Mouse (Mus musculus): ENCODE measurements around the gene Lhx2. TPM values are rescaled to one million over a fixed set of nuclear protein-coding genes. Genes with fewer than 3 reads are reported as not detected.

Lhx2 gene
- total and polyA plus RNA-seq, 2 experiments from 2014 or later = 45.9 to 82.8 TPM

- Histone ChIP-seq H3K4me2 (ENCODE audit: low read depth) (no peak overlapping the region), H3K36me3 (ENCODE audit: insufficient read depth) (no peaks in the 10 kb centered on the region), H3K27ac (ENCODE audit: low read depth, low read length) (no peak overlapping the region), H3K9ac (no peak overlapping the region), H3K27me3 (ENCODE audit: insufficient read depth, low read length) (no peaks in the 10 kb centered on the region), H3K4me1 (ENCODE audit: insufficient read depth) (no peaks in the 10 kb centered on the region), H3K9me3 (ENCODE audit: low read length) (no peaks in the 10 kb centered on the region), H3K4me3 (ENCODE audit: low read depth, low read length) (no peak overlapping the region)
- TF ChIP-seq CTCF (IDR thresholded peaks at IDR 0.05; ENCODE audit: low read depth) = no peak
- ATAC-seq = no peak
- DNase-seq = no peak
- 89% methylated on average over 4 of the region's 4 CpGs for WGBS
Measured at GRCm38 (mm10) chr2:38405356-38405755, 66.3 kb downstream of the Lhx2 start.

DNA sequence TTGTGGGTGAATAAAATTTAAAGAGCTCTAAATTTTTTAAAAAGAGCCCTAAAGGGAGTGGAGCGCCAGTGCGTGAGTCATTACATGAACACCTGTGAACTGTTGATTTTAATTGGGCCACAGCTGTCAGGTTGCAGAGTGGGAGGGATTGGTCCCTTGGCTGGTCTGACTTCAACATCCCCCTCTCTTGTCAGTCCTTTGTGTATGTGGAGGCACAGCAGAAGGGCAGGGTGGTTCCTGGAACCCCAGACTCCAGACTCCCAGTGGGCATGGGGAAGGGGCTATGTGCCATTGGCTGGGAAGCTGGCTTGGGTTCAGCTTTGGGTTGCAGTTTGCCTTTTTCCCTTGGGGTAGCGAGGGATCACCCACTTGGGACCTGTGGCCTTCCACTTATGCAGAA is 70.2 kb downstream of the Lhx2 start:
- no peak overlapping the region for H3K9ac ChIP-seq
- H3K4me2 ChIP-seq (ENCODE audit: low read depth) = no peak overlapping the region
- TF ChIP-seq CTCF (IDR thresholded peaks at IDR 0.05; ENCODE audit: low read depth) = no peak
- no peaks in the 10 kb centered on the region for H3K36me3 ChIP-seq (ENCODE audit: insufficient read depth)
- no peaks in the 10 kb centered on the region for H3K4me1 ChIP-seq (ENCODE audit: insufficient read depth)
- no peak for ATAC-seq
- DNase-seq = no peak
- no peaks in the 10 kb centered on the region for H3K27me3 ChIP-seq (ENCODE audit: insufficient read depth, low read length)
- no peak overlapping the region for H3K4me3 ChIP-seq (ENCODE audit: low read depth, low read length)
- no peaks in the 10 kb centered on the region for H3K9me3 ChIP-seq (ENCODE audit: low read length)
- WGBS = 78% methylated on average over 3 of the region's 3 CpGs
- no peak overlapping the region for H3K27ac ChIP-seq (ENCODE audit: low read depth, low read length)

GRCm38 (mm10) chr2:38410227-38410626 is 71.1 kb downstream of the Lhx2 start:
- DNase-seq (no peak), ATAC-seq (no peak)
- Histone ChIP-seq H3K9me3 (ENCODE audit: low read length) (no peaks in the 10 kb centered on the region), H3K27me3 (ENCODE audit: insufficient read depth, low read length) (no peaks in the 10 kb centered on the region), H3K4me3 (ENCODE audit: low read depth, low read length) (no peak overlapping the region), H3K27ac (ENCODE audit: low read depth, low read length) (no peak overlapping the region), H3K4me2 (ENCODE audit: low read depth) (no peak overlapping the region), H3K4me1 (ENCODE audit: insufficient read depth) (no peaks in the 10 kb centered on the region), H3K9ac (no peak overlapping the region), H3K36me3 (ENCODE audit: insufficient read depth) (no peaks in the 10 kb centered on the region)
- WGBS = 91% methylated on average over 6 of the region's 6 CpGs
- no peak for TF ChIP-seq CTCF (IDR thresholded peaks at IDR 0.05; ENCODE audit: low read depth)

- H3K9ac ChIP-seq = no peak overlapping the region
- H3K27ac ChIP-seq (ENCODE audit: low read depth, low read length) = no peak overlapping the region
- no peak overlapping the region for H3K4me2 ChIP-seq (ENCODE audit: low read depth)
- no peaks in the 10 kb centered on the region for H3K36me3 ChIP-seq (ENCODE audit: insufficient read depth)
- H3K4me1 ChIP-seq (ENCODE audit: insufficient read depth) = no peaks in the 10 kb centered on the region
- no peak for TF ChIP-seq CTCF (IDR thresholded peaks at IDR 0.05; ENCODE audit: low read depth)
- no peak overlapping the region for H3K4me3 ChIP-seq (ENCODE audit: low read depth, low read length)
- no peaks in the 10 kb centered on the region for H3K9me3 ChIP-seq (ENCODE audit: low read length)
- WGBS = 22% methylated on average over 11 of the region's 11 CpGs
- DNase-seq = no peak
- peak; percentile 63 for ATAC-seq
- no peaks in the 10 kb centered on the region for H3K27me3 ChIP-seq (ENCODE audit: insufficient read depth, low read length)
Measured at GRCm38 (mm10) chr2:38412599-38413177, 73.6 kb downstream of the Lhx2 start.

DNA sequence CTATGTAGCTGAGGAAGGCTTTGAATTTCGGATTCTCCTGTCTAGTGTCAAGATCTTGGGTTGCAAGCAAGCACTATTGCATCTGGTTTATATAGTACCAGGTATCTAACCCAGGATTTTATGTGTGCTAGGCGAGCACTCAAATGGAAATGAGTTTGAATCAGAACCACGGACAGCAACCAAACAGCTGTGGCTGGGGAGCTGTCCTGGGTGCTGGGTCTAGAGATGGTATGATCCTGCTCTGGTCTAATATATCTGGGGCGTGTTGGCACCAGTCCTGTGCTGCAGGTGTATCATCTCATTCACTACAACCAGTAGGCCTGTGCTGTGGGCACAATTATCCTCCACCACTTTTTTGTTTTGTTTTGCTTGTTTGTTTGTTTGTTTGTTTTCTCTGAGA is 78.9 kb downstream of the Lhx2 start:
- Histone ChIP-seq H3K9ac (no peak overlapping the region), H3K4me3 (ENCODE audit: low read depth, low read length) (no peak overlapping the region), H3K27ac (ENCODE audit: low read depth, low read length) (no peak overlapping the region), H3K4me1 (ENCODE audit: insufficient read depth) (no peaks in the 10 kb centered on the region), H3K4me2 (ENCODE audit: low read depth) (no peak overlapping the region), H3K9me3 (ENCODE audit: low read length) (no peaks in the 10 kb centered on the region), H3K27me3 (ENCODE audit: insufficient read depth, low read length) (no peaks in the 10 kb centered on the region), H3K36me3 (ENCODE audit: insufficient read depth) (no peaks in the 10 kb centered on the region)
- no peak for TF ChIP-seq CTCF (IDR thresholded peaks at IDR 0.05; ENCODE audit: low read depth)
- no peak for ATAC-seq
- peak; percentile 25 for DNase-seq
- 29% methylated on average over 4 of the region's 4 CpGs for WGBS

Other genes starting within 250 kb of the Lhx2 start
- gene Dennd1a, start 51.9 kb upstream of the Lhx2 start, total RNA-seq (2014; rRNA removed) = 39.8 and 52.1 TPM in 2 replicates
- 14.1 and 16.7 TPM in 2 replicates for gene Dennd1a, start 51.9 kb upstream of the Lhx2 start, polyA plus RNA-seq (2015; fragmentation: Nextera tagmentation; extraction: Ambion mirVana)
- gene Nek6, start 172.4 kb downstream of the Lhx2 start, total RNA-seq (2014; rRNA removed) = 19.7 and 21.0 TPM in 2 replicates
- 59.6 and 69.3 TPM in 2 replicates for gene Nek6, start 172.4 kb downstream of the Lhx2 start, polyA plus RNA-seq (2015; fragmentation: Nextera tagmentation; extraction: Ambion mirVana)